Mouse (Mus musculus) urinary bladder, postnatal 14 days (tissue): ENCODE measurements around the gene Fam219b.

Source experiments
- DNase-seq: peaks from one replicate; pipeline ENCODE4 v3.0.0; 2021; ENCODE audit warnings: low spot score

Gene Fam219b

GRCm38 (mm10) chr9:57564609-57565008 is 27.3 kb downstream of the Fam219b start:
- no peak for DNase-seq

DNA sequence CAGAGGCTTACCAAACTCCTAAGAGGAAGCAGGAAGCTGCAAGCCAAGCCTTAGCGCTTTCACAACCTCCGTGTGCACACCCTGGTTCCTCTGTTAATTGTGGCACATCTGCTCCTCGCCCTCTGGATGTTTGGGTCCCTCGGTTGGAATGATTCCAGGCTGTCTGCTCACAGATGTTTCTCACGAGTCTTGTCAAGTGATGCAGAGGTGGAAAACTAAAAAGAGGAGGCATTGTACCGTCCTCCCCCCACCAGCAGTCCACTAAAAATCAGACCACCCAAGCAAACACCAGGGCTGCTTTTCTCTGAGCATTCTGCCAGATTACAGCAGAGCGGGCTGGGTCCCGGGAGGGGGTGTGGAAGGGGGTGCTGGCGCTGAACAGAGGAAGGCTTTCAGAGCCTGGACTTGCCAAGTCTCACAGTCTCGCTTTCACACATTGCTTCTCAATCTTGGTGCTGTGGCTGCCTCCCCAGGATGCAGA is 28.5 kb downstream of the Fam219b start:
- no peak for DNase-seq

- no peak for DNase-seq
These were observed 29.5 kb downstream of the Fam219b start for GRCm38 (mm10) chr9:57566846-57567245.

DNA sequence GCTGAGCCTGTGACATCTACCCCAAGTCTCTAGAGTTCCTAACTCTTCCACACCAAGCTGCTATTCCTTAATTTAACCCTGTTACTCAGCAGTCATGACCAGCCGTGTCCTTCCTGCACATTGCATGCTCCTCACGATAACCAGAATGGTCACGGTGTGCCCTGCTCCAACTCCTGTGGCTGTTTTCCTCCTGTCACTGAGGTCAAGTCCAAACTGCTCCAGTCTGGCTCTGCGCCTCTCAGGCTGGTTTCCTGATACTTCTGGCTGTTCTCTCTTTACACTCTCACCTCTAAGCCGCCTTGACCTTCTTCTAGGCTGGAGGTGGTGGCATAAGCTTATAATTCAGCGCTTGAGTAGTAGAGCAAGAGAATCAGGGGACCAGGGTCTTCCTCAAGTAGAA is 31.2 kb downstream of the Fam219b start:
- DNase-seq: no peak

- no peak for DNase-seq
These were observed 37.1 kb downstream of the Fam219b start for GRCm38 (mm10) chr9:57574397-57574796.

GRCm38 (mm10) chr9:57575577-57575976 is 38.2 kb downstream of the Fam219b start:
- no peak for DNase-seq

DNA sequence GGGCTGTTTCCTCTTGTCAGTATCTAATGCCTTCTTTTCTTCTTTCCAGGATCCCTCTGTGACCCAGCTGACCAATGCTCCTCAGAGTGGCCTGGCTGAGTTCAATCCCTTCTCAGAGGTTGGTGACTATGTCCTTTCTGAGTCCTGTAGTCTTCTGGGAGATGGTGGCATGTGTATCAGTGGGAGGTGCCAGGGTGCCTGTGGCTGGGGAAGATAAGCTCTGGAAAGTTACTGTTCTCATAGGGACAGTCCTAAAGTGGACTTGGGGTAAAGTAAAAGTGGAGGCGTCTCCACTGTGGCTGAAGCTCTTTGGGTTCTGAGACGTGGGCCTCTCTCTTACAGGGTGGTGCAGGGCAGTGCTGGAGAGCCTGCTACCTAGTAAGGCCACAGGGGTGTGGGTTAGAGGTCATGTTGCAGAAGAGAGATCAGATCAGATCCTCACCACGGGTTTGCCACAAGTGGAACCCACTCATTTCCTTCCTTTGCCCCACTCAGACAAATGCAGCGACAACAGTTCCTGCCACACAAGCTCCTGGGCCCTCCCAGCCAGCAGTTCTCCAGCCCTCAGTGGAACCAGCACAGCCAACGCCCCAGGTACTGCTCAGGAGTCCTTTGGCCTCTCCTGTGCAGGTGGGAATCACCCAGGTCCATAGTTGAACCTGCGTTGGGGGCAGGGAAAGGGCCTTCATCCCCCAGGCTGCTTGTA is 40.0 kb downstream of the Fam219b start:
- no peak for DNase-seq

DNA sequence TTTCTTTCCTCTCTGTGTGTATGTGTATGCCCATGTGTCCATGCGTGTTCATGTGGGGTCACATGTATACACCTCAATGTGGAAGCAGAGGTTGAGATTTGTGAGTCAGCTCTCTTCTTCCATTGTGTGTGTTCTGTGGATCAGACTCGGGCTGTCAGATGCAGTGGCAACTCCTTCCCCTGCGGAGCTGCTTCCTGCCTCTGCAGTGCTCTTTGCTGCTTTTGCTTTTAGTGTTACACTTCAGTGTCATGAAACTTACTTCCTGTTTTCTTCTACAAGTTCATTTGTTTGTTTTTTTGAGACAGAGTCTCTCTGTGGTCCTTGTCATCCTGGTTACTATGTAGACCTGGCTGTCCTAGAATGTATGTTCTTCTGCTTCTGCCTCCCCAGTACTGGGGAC is 47.7 kb downstream of the Fam219b start:
- DNase-seq: no peak

DNA sequence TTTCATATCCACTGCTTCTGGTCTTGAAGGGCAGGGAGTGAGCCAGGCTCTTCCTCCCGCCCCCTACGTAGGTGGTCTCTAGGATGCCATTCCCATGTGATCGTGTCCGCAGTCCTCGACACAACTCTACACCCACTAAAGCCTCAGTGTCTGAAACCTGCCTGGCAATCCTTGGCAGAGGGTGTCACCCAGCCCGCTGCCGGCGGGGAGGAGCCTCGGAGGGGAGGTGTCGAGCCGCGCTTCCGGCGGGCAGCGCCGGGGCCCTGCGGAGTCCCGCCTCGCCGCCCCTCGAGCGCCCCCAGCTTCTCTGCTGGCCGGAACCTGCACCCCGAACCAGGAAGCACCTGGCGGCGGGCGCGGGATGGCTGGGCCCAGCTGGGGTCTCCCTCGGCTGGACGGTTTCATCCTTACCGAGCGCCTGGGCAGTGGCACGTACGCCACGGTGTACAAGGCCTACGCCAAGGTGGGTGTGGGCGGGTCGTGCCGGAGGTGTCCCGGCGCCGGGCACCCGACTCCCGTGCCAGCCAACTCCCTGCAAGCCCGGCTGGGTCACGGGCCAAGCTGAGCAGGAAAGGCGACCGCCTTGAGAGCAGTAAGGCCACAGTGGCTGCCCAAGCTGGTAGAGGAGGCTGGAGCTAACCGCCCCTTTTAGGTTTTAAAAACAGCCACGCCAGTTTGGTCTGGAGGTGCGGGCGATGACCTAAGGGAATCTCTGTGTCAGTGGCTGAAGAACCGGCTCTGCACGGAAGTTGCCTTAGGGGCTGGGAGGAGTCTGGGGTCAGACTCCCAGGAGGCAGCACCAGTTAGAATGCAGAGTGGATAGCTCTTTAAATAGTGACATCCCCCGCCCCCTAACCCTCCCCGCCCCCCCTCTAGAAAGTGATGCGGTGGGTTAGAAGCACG is 52.1 kb downstream of the Fam219b start, which contains the start of gene Ulk3:
Ulk3 (plus strand) TSS at position 229 of the 903 bp plus-strand sequence.
- DNase-seq: peak; percentile 84

- no peak for DNase-seq
These were observed 53.4 kb downstream of the Fam219b start for GRCm38 (mm10) chr9:57590726-57591125.
